Mouse (Mus musculus) ES-Bruce4 (cell line): ENCODE data around the gene Eif5a. TPM values are rescaled to one million over a fixed set of nuclear protein-coding genes. Genes with fewer than 3 reads are reported as not detected.

Experiments used
- H3K27ac ChIP-seq: 2 replicates; pipeline ENCODE4 v1.5.1; 2012; ENCODE audit warnings: low read length, inconsistent platforms; ENCODE audit not compliant: insufficient read depth
- H3K27me3 ChIP-seq: 2 replicates; pipeline ENCODE4 v1.6.1; 2012; ENCODE audit warnings: mild to moderate bottlenecking, low read length, inconsistent platforms; ENCODE audit not compliant: control insufficient read depth, poor library complexity, insufficient read depth, severe bottlenecking
- H3K36me3 ChIP-seq: 2 replicates; pipeline ENCODE4 v1.6.1; 2012; ENCODE audit warnings: inconsistent platforms, mild to moderate bottlenecking, low read length, moderate library complexity; ENCODE audit not compliant: control insufficient read depth, poor library complexity, insufficient read depth, severe bottlenecking
- H3K4me1 ChIP-seq: one replicate; pipeline ENCODE4 v1.8.1; 2011; ENCODE audit warnings: low read length; ENCODE audit not compliant: control insufficient read depth, insufficient read depth
- H3K4me3 ChIP-seq: 2 replicates; pipeline ENCODE4 v1.5.1; 2011; ENCODE audit warnings: low read depth, mild to moderate bottlenecking, low read length
- H3K9ac ChIP-seq: 2 replicates; pipeline ENCODE4 v1.6.1; 2012; ENCODE audit warnings: low read depth, mild to moderate bottlenecking, inconsistent platforms; ENCODE audit not compliant: poor library complexity, severe bottlenecking
- H3K9me3 ChIP-seq: replicated peaks from 2 replicates; pipeline ENCODE4 v1.6.1; 2012; ENCODE audit warnings: mild to moderate bottlenecking, low read length, inconsistent platforms; ENCODE audit not compliant: control insufficient read depth, poor library complexity, insufficient read depth, severe bottlenecking
- CTCF ChIP-seq: IDR thresholded peaks from one replicate; pipeline ENCODE4 v1.8.1; 2011; ENCODE audit warnings: low read depth, low read length
- EP300 ChIP-seq: IDR thresholded peaks from 2 replicates; pipeline ENCODE4 v1.6.1; 2011; ENCODE audit warnings: low read depth, low read length; ENCODE audit not compliant: insufficient read depth
- POLR2A ChIP-seq: IDR thresholded peaks from one replicate; pipeline ENCODE4 v1.8.1; 2011; ENCODE audit warnings: low read length; ENCODE audit not compliant: insufficient read depth
- polyA plus RNA-seq: library from polyadenylated mRNA; stranded (reverse); fragments of >200 nt; gene quantifications from 2 replicates; pipeline ENCODE4 v1.2.4, GENCODE M21; 2011; ENCODE audit warnings: low read depth; ENCODE audit not compliant: missing spikeins, insufficient read depth, insufficient read length

Eif5a gene
- polyA plus RNA-seq, 1 experiment: 1,015 TPM

DNA sequence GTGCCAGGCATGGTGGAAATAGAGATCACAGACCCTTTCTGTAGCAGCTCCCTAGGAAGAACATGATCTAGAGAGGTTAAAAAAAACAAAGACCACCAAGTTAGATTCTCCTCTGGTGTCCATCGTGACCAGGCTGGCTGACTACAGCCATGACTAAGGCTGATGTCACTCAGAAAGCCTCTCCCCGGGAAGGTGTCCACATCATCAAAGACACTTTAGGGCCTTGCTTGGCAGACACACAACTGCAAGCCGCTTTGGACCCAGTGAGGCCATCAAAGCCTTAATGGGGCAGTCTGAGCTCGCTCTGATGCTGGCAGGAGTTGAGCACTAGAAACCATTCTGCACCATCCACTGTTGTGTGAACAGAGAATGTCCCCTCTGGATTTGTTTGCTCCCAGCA is 49.3 kb downstream of the Eif5a start:
- Histone ChIP-seq H3K4me1 (no peaks in the 10 kb centered on the region), H3K9ac (no peak overlapping the region), H3K27ac (no peak overlapping the region), H3K27me3 (no peaks in the 10 kb centered on the region), H3K36me3 (no peaks in the 10 kb centered on the region), H3K4me3 (no peak overlapping the region), H3K9me3 (no peaks in the 10 kb centered on the region)
- TF ChIP-seq POLR2A (no peak), CTCF (no peak), EP300 (no peak)

GRCm38 (mm10) chr11:69871822-69872221 is 49.9 kb downstream of the Eif5a start:
- H3K27me3 ChIP-seq: no peaks in the 10 kb centered on the region
- no peaks in the 10 kb centered on the region for H3K4me1 ChIP-seq
- TF ChIP-seq EP300 (no peak), POLR2A (no peak), CTCF (no peak)
- H3K9me3 ChIP-seq: no peaks in the 10 kb centered on the region
- H3K36me3 ChIP-seq: no peaks in the 10 kb centered on the region
- no peak overlapping the region for H3K27ac ChIP-seq
- H3K9ac ChIP-seq: no peak overlapping the region
- H3K4me3 ChIP-seq: no peak overlapping the region

- H3K27me3 ChIP-seq: no peaks in the 10 kb centered on the region
- no peaks in the 10 kb centered on the region for H3K36me3 ChIP-seq
- H3K4me1 ChIP-seq: no peaks in the 10 kb centered on the region
- no peak overlapping the region for H3K27ac ChIP-seq
- no peak overlapping the region for H3K4me3 ChIP-seq
- no peak overlapping the region for H3K9ac ChIP-seq
- H3K9me3 ChIP-seq: no peaks in the 10 kb centered on the region
- TF ChIP-seq POLR2A: no peak
- TF ChIP-seq EP300: no peak
- no peak for TF ChIP-seq CTCF
Observed at GRCm38 (mm10) chr11:69870289-69871069, 51.3 kb downstream of the Eif5a start.

- Histone ChIP-seq H3K4me1 (no peaks in the 10 kb centered on the region), H3K27me3 (no peaks in the 10 kb centered on the region), H3K9me3 (no peaks in the 10 kb centered on the region), H3K9ac (no peak overlapping the region), H3K27ac (no peak overlapping the region), H3K36me3 (no peaks in the 10 kb centered on the region), H3K4me3 (no peak overlapping the region)
- no peak for TF ChIP-seq EP300
- no peak for TF ChIP-seq POLR2A
- TF ChIP-seq CTCF: no peak
Observed at GRCm38 (mm10) chr11:69867335-69867734, 54.4 kb downstream of the Eif5a start.

Other genes starting within 250 kb of the Eif5a start
- 1,464 and 1,502 TPM in 2 replicates for gene Eif4a1, start 249.5 kb downstream of the Eif5a start, polyA plus RNA-seq
- gene Senp3, start 239.9 kb downstream of the Eif5a start, polyA plus RNA-seq: 198 and 221 TPM in 2 replicates
- gene Tnfsf13, start 236.2 kb downstream of the Eif5a start, polyA plus RNA-seq: 1.3 and 2.9 TPM in 2 replicates
- 3.4 and 4.1 TPM in 2 replicates for gene Tnfsf12, start 226.1 kb downstream of the Eif5a start, polyA plus RNA-seq
- gene Tnfsfm13, start 225.9 kb downstream of the Eif5a start, polyA plus RNA-seq: 1.9 and 3.6 TPM in 2 replicates
- gene Polr2a, start 163.3 kb downstream of the Eif5a start, polyA plus RNA-seq: 102 and 103 TPM in 2 replicates
- gene Slc35g3, start 160.0 kb downstream of the Eif5a start, polyA plus RNA-seq: not detected in 2 replicates
- gene Zbtb4, start 156.0 kb downstream of the Eif5a start, polyA plus RNA-seq: 3.6 and 4.8 TPM in 2 replicates
- gene Chrnb1, start 126.0 kb downstream of the Eif5a start, polyA plus RNA-seq: 10.1 and 12.1 TPM in 2 replicates
- gene Fgf11, start 120.1 kb downstream of the Eif5a start, polyA plus RNA-seq: 1.8 and 2.5 TPM in 2 replicates
- 10.1 and 11.6 TPM in 2 replicates for gene Tmem102, start 116.3 kb downstream of the Eif5a start, polyA plus RNA-seq
- not detected in 2 replicates for gene Gm39566, start 106.7 kb downstream of the Eif5a start, polyA plus RNA-seq
- gene Spem2, start 103.5 kb downstream of the Eif5a start, polyA plus RNA-seq: not detected in 2 replicates
- not detected in 2 replicates for gene Spem1, start 99.8 kb downstream of the Eif5a start, polyA plus RNA-seq
- gene Nlgn2, start 84.2 kb downstream of the Eif5a start, polyA plus RNA-seq: 19.6 and 25.4 TPM in 2 replicates
- gene Tmem256, start 83.4 kb downstream of the Eif5a start, polyA plus RNA-seq: 97.1 and 103 TPM in 2 replicates
- gene Plscr3, start 75.6 kb downstream of the Eif5a start, polyA plus RNA-seq: 27.2 and 31.2 TPM in 2 replicates
- gene Tnk1, start 63.2 kb downstream of the Eif5a start, polyA plus RNA-seq: 15.6 and 19.6 TPM in 2 replicates
- gene Tmem95, start 43.9 kb downstream of the Eif5a start, polyA plus RNA-seq: not detected in 2 replicates
- 5.2 and 6.3 TPM in 2 replicates for gene Kctd11, start 40.6 kb downstream of the Eif5a start, polyA plus RNA-seq
- 1.5 and 2.3 TPM in 2 replicates for gene Acap1, start 26.4 kb downstream of the Eif5a start, polyA plus RNA-seq
- gene 2810408A11Rik, start 21.0 kb downstream of the Eif5a start, polyA plus RNA-seq: 11.6 and 13.1 TPM in 2 replicates
- gene Neurl4, start 20.9 kb downstream of the Eif5a start, polyA plus RNA-seq: 27.9 and 32.4 TPM in 2 replicates
- 23.9 and 24.4 TPM in 2 replicates for gene Gps2, start 8.1 kb downstream of the Eif5a start, polyA plus RNA-seq
- gene Ybx2, start 13.8 kb upstream of the Eif5a start, polyA plus RNA-seq: 55.2 and 57.2 TPM in 2 replicates
- gene Slc2a4, start 26.2 kb upstream of the Eif5a start, polyA plus RNA-seq: 2.7 and 3.2 TPM in 2 replicates
- 106 and 144 TPM in 2 replicates for gene Cldn7, start 42.8 kb upstream of the Eif5a start, polyA plus RNA-seq
- gene Ctdnep1, start 59.2 kb upstream of the Eif5a start, polyA plus RNA-seq: 61.9 and 63.4 TPM in 2 replicates
- gene Elp5, start 60.6 kb upstream of the Eif5a start, polyA plus RNA-seq: 77.6 and 80.1 TPM in 2 replicates
- gene Gabarap, start 69.2 kb upstream of the Eif5a start, polyA plus RNA-seq: 141 and 144 TPM in 2 replicates
- gene Phf23, start 73.8 kb upstream of the Eif5a start, polyA plus RNA-seq: 75.6 and 83.0 TPM in 2 replicates
- 60.1 and 63.3 TPM in 2 replicates for gene Dvl2, start 78.6 kb upstream of the Eif5a start, polyA plus RNA-seq
- gene Acadvl, start 93.5 kb upstream of the Eif5a start, polyA plus RNA-seq: 17.1 and 19.8 TPM in 2 replicates
- 17.1 and 25.7 TPM in 2 replicates for gene Dlg4, start 95.0 kb upstream of the Eif5a start, polyA plus RNA-seq
- not detected in 2 replicates for gene Asgr1, start 132.1 kb upstream of the Eif5a start, polyA plus RNA-seq
- gene Asgr2, start 170.7 kb upstream of the Eif5a start, polyA plus RNA-seq: not detected in 2 replicates
- 0.37 and 0.43 TPM in 2 replicates for gene Mgl2, start 208.4 kb upstream of the Eif5a start, polyA plus RNA-seq
- gene Clec10a, start 234.2 kb upstream of the Eif5a start, polyA plus RNA-seq: not detected in 2 replicates